Mouse (Mus musculus): ENCODE data around the gene Acer3.

Gene Acer3

GRCm38 (mm10) chr7:98177929-98178559 is 143.0 kb downstream of the Acer3 start, which contains the start of gene Capn5:
TSS of gene Capn5 (minus strand) at chr7:98178274.
- peak; percentile 83 for DNase-seq

GRCm38 (mm10) chr7:98177566-98177928 is 143.5 kb downstream of the Acer3 start:
- no peak for DNase-seq

GRCm38 (mm10) chr7:98177071-98177485 is 143.9 kb downstream of the Acer3 start:
- peak; percentile 56 for DNase-seq

- DNase-seq, result peak; percentile 56
Observed at GRCm38 (mm10) chr7:98176322-98177070, 144.5 kb downstream of the Acer3 start.

GRCm38 (mm10) chr7:98174883-98175755 is 145.9 kb downstream of the Acer3 start:
- DNase-seq, result no peak

- DNase-seq, result no peak
Observed at GRCm38 (mm10) chr7:98173408-98173807, 147.6 kb downstream of the Acer3 start.

- DNase-seq, result no peak
Observed at GRCm38 (mm10) chr7:98172661-98173060, 148.3 kb downstream of the Acer3 start.

GRCm38 (mm10) chr7:98171141-98172073 is 149.6 kb downstream of the Acer3 start:
- no peak for DNase-seq

GRCm38 (mm10) chr7:98164999-98165528 is 155.9 kb downstream of the Acer3 start:
- DNase-seq, result peak; percentile 63

- DNase-seq, result peak; percentile 68
Observed at GRCm38 (mm10) chr7:98164382-98164998, 156.5 kb downstream of the Acer3 start.

GRCm38 (mm10) chr7:98163700-98164099 is 157.3 kb downstream of the Acer3 start:
- no peak for DNase-seq

- no peak for DNase-seq
Observed at GRCm38 (mm10) chr7:98162239-98162638, 158.8 kb downstream of the Acer3 start.

GRCm38 (mm10) chr7:98160041-98160740 is 160.8 kb downstream of the Acer3 start:
- no peak for DNase-seq

- no peak for DNase-seq
Observed at GRCm38 (mm10) chr7:98158481-98158880, 162.5 kb downstream of the Acer3 start.

- no peak for DNase-seq
Observed at GRCm38 (mm10) chr7:98157636-98158332, 163.2 kb downstream of the Acer3 start.

Data from thymus, postnatal 4 days (tissue).